Mouse (Mus musculus) embryonic facial prominence, embryonic 14.5 days (tissue): Measurements from ENCODE around the gene Tmem135. TPM values are rescaled to one million over a fixed set of nuclear protein-coding genes. Genes with fewer than 3 reads are reported as not detected.
A peak's percentile ranks its signal among the peaks of the same experiment; 100 is the strongest.

ENCODE experiments used
- ATAC-seq: fragments of 200-750 bp; cut with Nextera tagmentation; 2 replicates; pipeline ENCODE4 v1.8.0; 2017; ENCODE audit warnings: low read depth, moderate number of reproducible peaks, moderate TSS enrichment
- DNase-seq: peaks from one replicate; pipeline ENCODE4 v3.0.0-alpha.2; 2015; ENCODE audit warnings: low spot score
- H3K27ac ChIP-seq: fragments of 300-500 bp; sonication (generic); replicated peaks from 2 replicates; pipeline ENCODE4 v1.5.1; 2014; ENCODE audit warnings: low read depth, mild to moderate bottlenecking, low read length, moderate library complexity
- H3K27me3 ChIP-seq: fragments of 300-500 bp; sonication (generic); replicated peaks from 2 replicates; pipeline ENCODE4 v1.6.1; 2014; ENCODE audit warnings: low read length; ENCODE audit not compliant: control insufficient read depth, insufficient read depth
- H3K36me3 ChIP-seq: fragments of 300-500 bp; sonication (generic); 2 replicates; pipeline ENCODE4 v1.6.1; 2014; ENCODE audit warnings: low read length, mixed read lengths; ENCODE audit not compliant: control insufficient read depth, insufficient read depth
- H3K4me1 ChIP-seq: fragments of 300-500 bp; sonication (generic); 2 replicates; pipeline ENCODE4 v1.6.1; 2014; ENCODE audit warnings: antibody characterized with exemption, low read length; ENCODE audit not compliant: control insufficient read depth, insufficient read depth
- H3K4me2 ChIP-seq: fragments of 300-500 bp; sonication (generic); 2 replicates; pipeline ENCODE4 v1.6.1; 2014; ENCODE audit warnings: low read depth, mild to moderate bottlenecking, low read length, moderate library complexity, mixed read lengths
- H3K4me3 ChIP-seq: fragments of 300-500 bp; sonication (generic); 2 replicates; pipeline ENCODE4 v1.5.1; 2014; ENCODE audit warnings: low read depth, mild to moderate bottlenecking, low read length
- H3K9ac ChIP-seq: fragments of 300-500 bp; sonication (generic); 2 replicates; pipeline ENCODE4 v1.6.1; 2014; ENCODE audit warnings: low read depth, mild to moderate bottlenecking, low read length, moderate library complexity, mixed read lengths
- H3K9me3 ChIP-seq: fragments of 300-500 bp; sonication (generic); 2 replicates; pipeline ENCODE4 v1.6.1; 2016; ENCODE audit warnings: low read length; ENCODE audit not compliant: control insufficient read depth
- WGBS: fragments of 180-500 bp; shearing (Covaris S2); extraction: QIAGEN DNeasy Blood & Tissue Kit; methylation state at CpG from one replicate; pipeline ENCODE4 v1.1.7; 2014; 5-methylcytosine and 5-hydroxymethylcytosine counted together
- polyA plus RNA-seq: library from polyadenylated mRNA; unstranded; fragments of >200 nt; fragmentation: Nextera tagmentation; extraction: Ambion mirVana; gene quantifications from 2 replicates; pipeline ENCODE4 v1.2.1, GENCODE M21; 2014

Tmem135 gene
- polyA plus RNA-seq, 1 experiment from 2014 or later = 18.8 TPM

DNA sequence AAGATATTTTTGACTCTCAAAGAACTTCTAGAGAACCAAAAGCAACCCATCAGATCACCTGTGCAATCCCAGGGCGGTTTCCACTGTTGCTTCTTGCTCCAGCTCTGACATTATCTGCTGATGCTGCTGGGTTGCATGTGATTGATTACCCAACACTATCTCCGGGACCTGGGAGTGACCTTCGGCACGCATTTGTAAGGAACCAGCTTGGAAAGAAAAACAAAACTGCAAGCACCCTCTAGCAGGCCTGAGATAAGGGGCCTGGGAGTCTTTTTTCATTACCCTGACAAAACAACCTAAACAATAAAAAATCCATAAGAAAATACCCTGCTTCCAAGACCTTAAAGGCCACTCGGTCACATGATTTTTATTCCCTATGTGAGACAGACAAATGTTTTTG lies 19.2 kb upstream of the Tmem135 start:
- H3K4me2 ChIP-seq = no peak overlapping the region

DNA sequence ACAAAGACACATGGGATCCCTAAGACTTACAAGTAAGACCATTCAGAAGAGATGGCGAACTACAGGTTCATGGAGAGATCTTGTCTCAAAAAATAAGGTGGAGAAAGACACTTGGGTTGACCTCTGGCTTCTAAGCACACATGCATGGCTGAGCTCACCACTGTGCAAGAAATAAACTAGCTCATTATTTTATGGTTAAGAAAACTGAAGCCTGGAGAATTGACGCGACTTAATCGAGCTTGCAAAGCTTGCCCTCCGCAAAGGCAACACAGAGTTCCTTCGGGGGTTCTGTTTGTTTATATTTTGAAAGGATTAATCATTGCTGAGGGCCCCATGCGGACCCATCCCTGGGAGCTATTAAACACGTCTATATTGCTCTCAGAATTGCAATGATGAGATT lies 18.6 kb upstream of the Tmem135 start:
- Histone ChIP-seq H3K27me3 (no peaks in the 10 kb centered on the region), H3K36me3 (no peaks in the 10 kb centered on the region), H3K27ac (no peak overlapping the region), H3K9me3 (no peaks in the 10 kb centered on the region), H3K4me2 (no peak overlapping the region), H3K9ac (no peak overlapping the region), H3K4me3 (no peak overlapping the region), H3K4me1 (0 out of 2 replicates have a peak, but pooled peaks cover 7% of the 10 kb centered on the region)
- DNase-seq = no peak
- WGBS = 41% methylated on average over 8 of the region's 8 CpGs
- no peak for ATAC-seq

More for the DNA sequence above, 19.2 kb upstream of the Tmem135 start:
- no peaks in the 10 kb centered on the region for H3K9me3 ChIP-seq
- H3K27ac ChIP-seq = no peak overlapping the region
- ATAC-seq (no peak), DNase-seq (no peak)
- no peak overlapping the region for H3K9ac ChIP-seq
- WGBS = 21% methylated on average over 5 of the region's 5 CpGs
- no peaks in the 10 kb centered on the region for H3K27me3 ChIP-seq
- 0 out of 2 replicates have a peak, but pooled peaks cover 7% of the 10 kb centered on the region for H3K4me1 ChIP-seq
- no peaks in the 10 kb centered on the region for H3K36me3 ChIP-seq
- no peak overlapping the region for H3K4me3 ChIP-seq

DNA sequence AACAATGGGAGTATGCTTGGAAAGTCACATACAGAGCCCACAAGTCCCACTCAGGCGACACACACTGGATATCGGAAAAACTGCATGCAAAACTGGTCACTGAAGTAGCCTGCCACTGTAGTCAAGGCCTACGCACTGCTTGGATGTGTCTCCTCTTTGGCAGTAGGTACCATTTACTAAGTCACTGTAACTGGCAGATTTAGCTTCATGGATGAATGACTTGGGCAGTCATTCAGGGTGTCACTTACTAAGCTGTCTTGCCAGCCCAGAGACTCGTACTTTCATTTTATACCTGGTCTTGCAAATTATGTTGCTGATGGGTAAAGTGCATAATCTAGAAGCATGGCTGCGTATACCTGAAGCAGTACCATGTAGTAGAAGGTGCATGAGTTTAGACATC lies 17.3 kb upstream of the Tmem135 start:
- H3K4me1 ChIP-seq = 0 out of 2 replicates have a peak, but pooled peaks cover 7% of the 10 kb centered on the region
- H3K27me3 ChIP-seq = no peaks in the 10 kb centered on the region
- no peaks in the 10 kb centered on the region for H3K36me3 ChIP-seq
- no peak overlapping the region for H3K4me2 ChIP-seq
- DNase-seq (no peak), ATAC-seq (no peak)
- H3K27ac ChIP-seq = no peak overlapping the region
- 96% methylated on average over 5 of the region's 5 CpGs for WGBS
- H3K4me3 ChIP-seq = no peak overlapping the region
- H3K9me3 ChIP-seq = no peaks in the 10 kb centered on the region
- no peak overlapping the region for H3K9ac ChIP-seq

DNA sequence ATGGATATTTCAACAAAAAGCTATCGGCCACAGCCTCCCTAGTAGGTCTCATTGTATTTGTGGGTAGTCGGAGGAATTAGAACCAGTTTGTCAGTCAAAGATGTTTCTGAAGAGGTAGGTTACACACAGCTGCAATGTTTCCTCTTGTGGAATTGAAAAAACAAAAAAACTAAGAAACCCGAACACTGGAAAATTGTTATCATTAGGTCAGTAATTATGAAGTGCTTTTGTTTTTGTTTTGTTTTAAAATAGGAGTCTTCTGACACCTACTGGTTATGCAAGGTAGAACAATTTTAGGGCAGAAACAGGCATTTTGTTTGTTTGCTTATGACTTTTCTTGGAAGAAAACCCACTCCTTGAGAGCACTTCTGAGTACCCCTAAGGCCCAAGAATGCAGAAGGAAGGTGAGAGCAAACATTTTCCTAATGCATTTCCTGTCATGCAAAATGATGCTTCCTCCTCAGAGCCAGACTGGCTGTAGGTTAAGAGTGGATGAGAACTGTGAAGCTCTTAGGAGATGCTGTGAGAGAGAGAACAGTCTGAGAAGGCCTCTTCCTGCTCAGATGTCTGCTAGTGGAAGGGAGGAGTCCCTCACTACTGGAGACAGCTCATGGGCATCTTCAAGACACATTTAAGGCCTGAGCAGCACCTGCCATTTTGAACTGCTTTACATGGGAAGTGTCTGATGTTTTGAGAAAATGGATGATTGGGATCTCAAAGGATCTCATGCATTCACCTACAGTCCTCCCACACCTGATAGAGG lies 15.1 kb upstream of the Tmem135 start:
- H3K27ac ChIP-seq = no peak overlapping the region
- no peaks in the 10 kb centered on the region for H3K36me3 ChIP-seq
- H3K4me3 ChIP-seq = no peak overlapping the region
- peak overlapping the region; percentile 33 for H3K4me2 ChIP-seq
- DNase-seq (no peak), ATAC-seq (no peak)
- 36% methylated on average over 3 of the region's 3 CpGs for WGBS
- no peaks in the 10 kb centered on the region for H3K9me3 ChIP-seq
- H3K9ac ChIP-seq = no peak overlapping the region
- H3K27me3 ChIP-seq = no peaks in the 10 kb centered on the region
- 0 out of 2 replicates have a peak, but pooled peaks cover 2% of the 10 kb centered on the region for H3K4me1 ChIP-seq

DNA sequence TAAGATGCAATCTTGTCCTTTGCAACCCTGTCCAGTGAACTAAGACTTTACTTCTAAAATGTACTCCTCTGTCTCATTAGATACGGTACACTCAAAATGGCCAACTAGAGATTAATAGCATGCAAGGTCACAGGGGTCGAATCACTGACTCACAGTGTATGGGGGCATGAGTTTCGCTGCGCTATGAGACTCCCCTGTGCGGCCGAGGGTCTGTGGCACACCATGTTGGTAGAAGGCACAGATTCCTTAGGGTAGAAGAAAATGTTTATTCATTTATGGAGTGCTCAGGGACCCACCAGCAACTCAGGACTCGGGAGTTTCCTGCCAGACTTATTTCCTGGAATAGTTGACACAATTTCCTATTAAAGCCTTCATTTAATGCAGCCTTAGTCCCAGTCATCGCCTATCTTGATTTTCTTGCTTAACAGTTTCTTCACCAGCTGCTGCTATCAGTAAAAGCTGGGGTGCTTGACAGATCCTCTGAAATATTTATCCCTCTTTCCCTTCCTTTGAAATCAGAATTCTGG lies 14.2 kb upstream of the Tmem135 start:
- Histone ChIP-seq H3K4me3 (no peak overlapping the region), H3K4me1 (no peaks in the 10 kb centered on the region), H3K9ac (no peak overlapping the region), H3K36me3 (no peaks in the 10 kb centered on the region), H3K27me3 (no peaks in the 10 kb centered on the region), H3K4me2 (peak overlapping the region; percentile 33), H3K9me3 (no peaks in the 10 kb centered on the region), H3K27ac (peak overlapping the region; percentile 36; the same call in 1 of the 2 replicates)
- DNase-seq (no peak), ATAC-seq (no peak)
- 55% methylated on average over 8 of the region's 8 CpGs for WGBS

DNA sequence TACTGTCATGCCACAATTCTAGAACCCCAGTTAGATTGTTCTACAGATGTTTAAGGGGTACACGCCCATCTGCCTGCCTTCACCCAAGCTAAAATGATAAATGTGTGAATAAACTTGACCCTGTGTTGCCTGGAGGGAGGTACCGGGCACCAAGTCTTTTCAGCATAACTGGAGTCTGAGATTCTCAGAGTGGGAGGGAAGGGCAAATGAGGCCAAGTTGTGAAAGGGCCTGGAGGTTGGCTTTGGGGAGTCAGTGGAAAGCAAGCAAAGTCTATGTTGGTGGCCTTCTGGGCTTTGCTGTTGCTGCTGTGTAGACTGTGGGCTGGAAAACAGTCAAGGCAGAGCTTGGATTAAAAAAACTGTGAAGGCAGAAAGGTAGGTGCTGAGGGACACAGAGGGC lies 13.7 kb upstream of the Tmem135 start:
- DNase-seq = no peak
- H3K27ac ChIP-seq = 0 out of 2 replicates have a peak overlapping the region, but pooled peaks have one; percentile 36
- no peak overlapping the region for H3K4me2 ChIP-seq
- H3K4me3 ChIP-seq = no peak overlapping the region
- no peak overlapping the region for H3K9ac ChIP-seq
- H3K36me3 ChIP-seq = no peaks in the 10 kb centered on the region
- H3K9me3 ChIP-seq = no peaks in the 10 kb centered on the region
- ATAC-seq = no peak
- WGBS = 79% methylated on average over 2 of the region's 2 CpGs
- no peaks in the 10 kb centered on the region for H3K27me3 ChIP-seq
- no peaks in the 10 kb centered on the region for H3K4me1 ChIP-seq

DNA sequence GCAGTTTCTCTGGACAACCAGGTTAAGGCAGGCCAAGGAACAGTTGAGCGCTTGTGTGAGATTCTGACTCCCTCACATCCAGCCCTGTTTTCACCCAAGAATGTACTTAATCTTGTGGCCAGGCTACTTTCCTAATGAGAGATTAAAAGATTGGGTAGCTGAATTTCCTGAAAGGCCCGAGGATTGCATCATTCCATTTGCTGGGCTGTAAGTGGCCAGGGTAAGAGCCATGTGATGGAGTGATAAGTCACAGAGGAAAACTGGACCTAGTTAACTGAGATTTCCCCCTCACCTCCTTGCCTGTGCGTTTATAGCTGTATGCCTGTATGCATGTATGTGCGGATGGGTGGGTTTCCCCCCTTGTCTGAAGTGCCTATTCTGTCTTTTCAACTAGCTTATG lies 12.0 kb upstream of the Tmem135 start:
- H3K9me3 ChIP-seq = no peaks in the 10 kb centered on the region
- no peaks in the 10 kb centered on the region for H3K4me1 ChIP-seq
- no peaks in the 10 kb centered on the region for H3K27me3 ChIP-seq
- H3K36me3 ChIP-seq = no peaks in the 10 kb centered on the region
- H3K9ac ChIP-seq = no peak overlapping the region
- WGBS = 63% methylated on average over 4 of the region's 4 CpGs
- H3K27ac ChIP-seq = no peak overlapping the region
- DNase-seq = no peak
- ATAC-seq = 0 out of 2 replicates have a peak, but pooled peaks have one; percentile 6
- H3K4me3 ChIP-seq = no peak overlapping the region
- no peak overlapping the region for H3K4me2 ChIP-seq

DNA sequence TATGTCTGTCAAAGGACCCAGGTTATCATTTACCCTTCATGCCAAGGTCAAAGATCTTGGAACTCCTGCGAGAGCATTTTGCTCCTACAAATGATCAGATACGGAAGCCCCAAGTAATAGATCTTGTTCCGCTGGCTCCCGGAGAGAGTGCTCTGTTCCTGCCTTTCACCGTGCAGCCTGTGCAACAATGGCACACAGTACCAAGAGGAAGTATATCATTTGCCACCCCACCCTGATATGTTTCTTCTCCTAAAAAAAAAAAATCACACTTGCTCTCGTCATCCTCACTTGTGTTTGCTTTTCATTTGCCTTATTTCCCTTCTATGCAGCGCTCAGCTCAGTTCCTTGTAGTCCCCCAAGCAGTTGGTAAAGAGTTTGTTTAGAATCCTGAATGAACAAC lies 8.1 kb upstream of the Tmem135 start:
- Histone ChIP-seq H3K9me3 (no peaks in the 10 kb centered on the region), H3K36me3 (peaks cover 11% of the 10 kb centered on the region), H3K27me3 (no peaks in the 10 kb centered on the region), H3K4me1 (0 out of 2 replicates have a peak, but pooled peaks cover 6% of the 10 kb centered on the region), H3K4me3 (no peak overlapping the region), H3K9ac (no peak overlapping the region), H3K4me2 (no peak overlapping the region), H3K27ac (no peak overlapping the region)
- 80% methylated on average over 7 of the region's 7 CpGs for WGBS
- DNase-seq (no peak), ATAC-seq (no peak)

DNA sequence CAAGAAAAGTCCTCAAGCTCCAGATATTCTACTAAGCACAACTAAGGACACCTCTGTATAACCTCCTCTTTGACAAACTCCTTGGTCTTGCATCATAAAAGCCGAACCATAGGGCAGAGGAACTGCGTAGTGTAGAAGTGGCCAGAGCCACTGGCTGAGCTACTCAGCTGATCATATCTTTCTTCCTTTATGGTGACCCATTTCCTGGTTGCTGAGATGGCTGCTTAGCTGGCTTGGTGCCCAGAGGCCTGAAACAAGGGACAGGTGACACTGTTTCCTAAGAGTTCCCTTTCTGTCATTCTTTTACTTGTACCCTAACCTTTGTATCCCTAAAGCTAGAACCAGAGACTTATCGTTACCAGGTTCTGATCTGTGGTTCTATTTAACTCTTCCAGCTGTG lies 7.3 kb upstream of the Tmem135 start:
- DNase-seq (no peak), ATAC-seq (no peak)
- H3K36me3 ChIP-seq = peaks cover 14% of the 10 kb centered on the region
- no peak overlapping the region for H3K4me2 ChIP-seq
- no peak overlapping the region for H3K9ac ChIP-seq
- no peak overlapping the region for H3K4me3 ChIP-seq
- H3K27me3 ChIP-seq = no peaks in the 10 kb centered on the region
- no peak overlapping the region for H3K27ac ChIP-seq
- no peaks in the 10 kb centered on the region for H3K9me3 ChIP-seq
- 85% methylated on average over 3 of the region's 3 CpGs for WGBS
- 0 out of 2 replicates have a peak, but pooled peaks cover 6% of the 10 kb centered on the region for H3K4me1 ChIP-seq
